Mouse (Mus musculus): ENCODE measurements around the gene Sag.

DNA sequence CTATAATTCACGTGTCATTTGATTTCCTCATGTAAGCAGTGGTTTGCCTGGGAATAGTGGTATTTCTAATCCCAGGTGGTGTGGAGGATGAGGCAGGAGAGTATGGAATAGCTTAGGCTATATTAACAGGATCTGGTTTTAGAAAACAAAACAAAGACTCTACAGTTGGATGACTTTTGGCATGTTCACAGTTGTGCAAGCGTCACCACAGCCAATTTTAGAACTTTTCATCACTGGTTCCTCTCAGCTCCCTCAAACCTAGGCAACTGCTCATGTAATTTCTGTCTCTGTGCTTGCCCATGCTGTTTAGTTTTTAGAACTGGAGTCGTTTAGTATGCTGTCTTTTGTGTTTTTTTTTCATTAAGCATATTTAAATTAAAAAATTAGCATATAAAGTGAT, 53.3 kb downstream of the Sag start:
- TF ChIP-seq EP300 (IDR thresholded peaks at IDR 0.05; ENCODE audit: insufficient read depth, low read depth, low read length), result no peak
- TF ChIP-seq CTCF (IDR thresholded peaks at IDR 0.05; ENCODE audit: low read depth, low read length), result no peak
- TF ChIP-seq POLR2A (IDR thresholded peaks at IDR 0.05; ENCODE audit: insufficient read depth, low read length), result no peak

Data from ES-Bruce4 (cell line).